Mouse (Mus musculus) left cerebral cortex, postnatal 36 days (tissue): ENCODE measurements around the gene Eri3. TPM values are rescaled to one million over a fixed set of nuclear protein-coding genes. Genes with fewer than 3 reads are reported as not detected.

Experiments used
- DNase-seq, 2 experiments: peaks; one replicate each; pipeline ENCODE4 v3.0.0; 2021 to 2022; ENCODE audit warnings: low spot score in 2 of 2, mixed read lengths in 1 of 2
- intact Hi-C: fragments of 180-260 bp; cut with DNase I; formaldehyde crosslinking; loops from one replicate; pipeline ENCODE4 v1.15.1; 2025
- microRNA-seq: library from miRNA; unstranded; fragments of <30 nt; microRNA quantifications from one replicate; pipeline ENCODE4 v1.2.0, GENCODE M21; 2022
- total RNA-seq, 2 experiments: library from RNA; stranded (reverse); gene quantifications; 2 replicates each; pipeline ENCODE4 v1.2.3; 2021

Eri3 gene
- total RNA-seq, 2 experiments from 2014 or later: 215 to 252 TPM

GRCm38 (mm10) chr4:117705361-117705760, 155.2 kb downstream of the Eri3 start:
- intact Hi-C loops: loop anchor here (1.0 kb wide), 1 partner anchor 66 kb away; no protein-coding TSS in a partner anchor
- peak; percentile 12 to 42 for DNase-seq

GRCm38 (mm10) chr4:117708780-117709550, 158.8 kb downstream of the Eri3 start:
- no peak for DNase-seq
- intact Hi-C loops: no loop called here

GRCm38 (mm10) chr4:117712314-117712713, 162.1 kb downstream of the Eri3 start:
- intact Hi-C loops: no loop called here
- no peak for DNase-seq

GRCm38 (mm10) chr4:117713303-117714098, 163.3 kb downstream of the Eri3 start:
- intact Hi-C loops: no loop called here
- no peak for DNase-seq

Small RNA genes within 50 kb of the gene (microRNA-seq; reads per million reads assigned to microRNA genes)
- gene Gm25559: not detected

Other genes starting within 250 kb of the Eri3 start
- 100 to 1,000 TPM; 193 to 218 TPM for gene Rnf220, start 53.3 kb upstream of the Eri3 start, total RNA-seq
- gene Dmap1, start 131.9 kb downstream of the Eri3 start, total RNA-seq: 10 to 100 TPM; 37.9 to 41.1 TPM
- gene Gm12845, start 174.0 kb downstream of the Eri3 start, total RNA-seq: not detected
- not detected for gene Klf17, start 215.3 kb downstream of the Eri3 start, total RNA-seq